Mouse (Mus musculus) spleen, embryonic (tissue): ENCODE measurements around the gene Arid4b.

ENCODE experiments used
- CTCF ChIA-PET: fragments of 350-600 bp; sonication (Branson Sonifier 250); formaldehyde crosslinking; loops from one replicate; lab custom pipeline; 2022; lab: Charles Lee

Gene Arid4b

DNA sequence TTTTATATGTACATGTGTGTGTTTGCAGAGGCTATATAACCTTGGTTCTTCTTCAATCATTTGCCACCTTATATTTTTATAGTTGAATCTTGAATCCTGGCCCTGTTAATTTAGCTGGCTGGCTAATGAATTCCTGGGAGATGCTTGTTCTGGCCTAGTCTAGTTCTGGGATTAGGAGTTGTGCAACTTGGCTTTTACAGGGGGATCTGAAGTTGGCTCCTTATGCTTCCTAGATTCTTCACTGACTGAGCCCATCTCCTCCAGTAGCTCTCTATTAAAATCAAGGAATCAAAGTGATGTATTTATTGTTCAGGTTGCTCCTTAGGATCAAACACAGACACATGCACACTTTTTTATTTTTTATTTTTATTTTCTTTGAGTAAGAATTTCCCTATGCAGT is 3.5 kb upstream of the Arid4b start:
- CTCF ChIA-PET = no interaction called here

GRCm38 (mm10) chr13:14062209-14063012 is 621 bp upstream of the Arid4b start:
- CTCF ChIA-PET = interaction anchor here (0.7 kb wide), 1 partner anchor 22 kb away, joined by 3 read pairs; no protein-coding TSS in a partner anchor

- CTCF ChIA-PET = interaction anchor here (0.6 kb wide), 1 partner anchor 118 kb away, joined by 3 read pairs; no protein-coding TSS in a partner anchor
Observed at GRCm38 (mm10) chr13:14063942-14064271, 875 bp downstream of the Arid4b start.

GRCm38 (mm10) chr13:14064341-14065027 is 1.5 kb downstream of the Arid4b start:
- CTCF ChIA-PET = interaction anchor here (0.6 kb wide), 1 partner anchor 31 kb away, joined by 3 read pairs; no protein-coding TSS in a partner anchor

DNA sequence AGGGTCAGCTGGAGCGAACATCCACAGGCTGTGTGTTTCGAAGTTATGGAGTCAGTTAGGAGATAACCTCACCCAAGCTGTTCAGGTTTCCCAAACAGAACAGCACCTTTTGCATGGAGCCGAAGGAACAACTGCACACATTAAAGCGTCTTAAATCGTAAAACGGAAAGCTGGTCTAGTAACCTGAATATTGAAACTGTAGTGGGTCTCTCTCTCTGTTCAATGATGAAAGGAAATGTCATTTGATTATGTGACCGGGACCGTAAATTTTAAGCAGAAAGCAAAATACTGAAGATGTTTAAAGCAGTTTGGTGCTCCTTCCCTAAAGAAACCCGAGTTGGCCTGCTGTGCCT is 2.0 kb downstream of the Arid4b start:
- CTCF ChIA-PET = interaction anchor here (0.6 kb wide), 1 partner anchor 30 kb away, joined by 3 read pairs; no protein-coding TSS in a partner anchor

DNA sequence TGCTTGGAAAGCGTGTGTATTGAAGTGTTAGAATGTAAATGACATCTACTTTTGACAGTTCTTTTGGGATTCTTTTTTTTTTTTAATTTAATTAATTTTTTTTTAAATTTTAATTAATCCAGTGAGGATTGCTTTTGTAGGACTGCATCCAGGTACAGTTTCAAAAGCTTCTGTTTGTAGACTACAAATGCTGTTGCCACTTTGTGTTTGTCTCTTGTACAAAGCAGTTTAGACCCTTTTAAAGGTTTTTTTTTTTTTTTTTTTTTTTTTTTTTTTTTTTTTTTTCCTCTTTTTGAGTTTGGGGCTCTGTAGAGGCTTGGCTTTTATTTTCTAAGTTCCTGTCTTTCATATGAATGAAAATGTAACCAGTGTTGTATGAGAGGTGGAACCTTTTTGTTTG is 2.7 kb downstream of the Arid4b start:
- CTCF ChIA-PET = no interaction called here

DNA sequence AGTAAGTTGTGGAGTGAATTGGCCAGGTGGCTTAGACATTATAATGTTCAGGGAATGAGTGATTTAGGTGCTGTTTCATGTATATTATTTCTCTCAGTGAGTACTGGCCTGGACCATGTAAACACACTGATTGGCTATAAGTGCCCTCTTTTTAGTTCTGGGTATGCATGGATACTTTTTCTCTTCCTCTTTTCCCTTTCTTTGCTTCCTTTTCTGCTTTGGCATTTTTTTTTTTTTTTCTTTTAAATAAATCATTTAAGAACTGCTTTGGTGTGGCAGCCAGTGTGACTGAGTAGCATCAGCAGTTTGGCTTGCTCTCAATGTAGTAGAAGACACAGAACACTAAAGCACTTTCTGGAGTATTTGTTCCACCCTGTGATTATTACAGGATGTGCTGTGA is 5.0 kb downstream of the Arid4b start:
- CTCF ChIA-PET = interaction anchor here (0.6 kb wide), 2 partner anchors 9 to 20 kb away, joined by 3 read pairs; no protein-coding TSS in a partner anchor

GRCm38 (mm10) chr13:14069291-14069690 is 6.3 kb downstream of the Arid4b start:
- CTCF ChIA-PET = no interaction called here

DNA sequence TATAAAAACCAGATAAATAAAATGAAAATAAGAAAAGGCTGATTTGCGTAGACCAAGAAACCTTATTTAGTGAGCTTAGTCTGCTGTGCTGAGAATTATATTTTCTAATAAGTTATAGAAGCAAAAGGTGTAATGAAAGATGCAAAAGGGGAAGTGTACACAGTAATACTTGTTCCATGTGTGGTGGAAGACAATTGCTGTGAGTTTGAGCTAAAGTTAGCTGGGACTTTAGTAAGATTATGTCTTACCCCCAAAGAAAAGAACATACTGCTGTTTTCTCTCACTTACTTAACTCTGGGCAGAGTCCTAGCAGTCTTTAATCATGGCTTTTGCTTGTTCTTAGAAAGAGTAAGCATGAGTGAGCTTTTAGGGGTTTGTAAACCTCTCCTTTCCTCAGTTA is 11.3 kb downstream of the Arid4b start:
- CTCF ChIA-PET = interaction anchor here (0.6 to 0.7 kb wide), 2 partner anchors 12 to 132 kb away, joined by 3 to 6 read pairs; no protein-coding TSS in a partner anchor

- CTCF ChIA-PET = no interaction called here
Observed at GRCm38 (mm10) chr13:14075326-14075725, 12.3 kb downstream of the Arid4b start.

DNA sequence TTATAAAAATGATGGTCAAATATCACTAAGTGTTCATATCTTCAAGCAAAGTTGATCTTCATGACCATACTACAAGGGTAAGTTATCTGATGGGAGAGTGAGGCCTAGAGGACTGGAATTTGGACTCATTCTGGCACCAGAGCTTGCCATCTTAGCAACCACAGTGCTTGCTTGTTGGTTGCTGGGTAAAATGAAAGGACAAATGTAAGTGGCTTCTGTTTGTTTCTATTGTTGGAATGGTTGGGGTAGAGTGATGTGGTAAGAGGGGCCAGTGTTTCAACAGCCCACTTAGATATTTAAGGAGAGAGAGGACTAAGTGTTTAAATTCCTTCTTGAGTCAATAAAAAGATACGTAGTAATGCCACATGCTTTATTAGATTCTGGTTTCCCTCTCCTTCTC is 25.6 kb downstream of the Arid4b start:
- CTCF ChIA-PET = no interaction called here

DNA sequence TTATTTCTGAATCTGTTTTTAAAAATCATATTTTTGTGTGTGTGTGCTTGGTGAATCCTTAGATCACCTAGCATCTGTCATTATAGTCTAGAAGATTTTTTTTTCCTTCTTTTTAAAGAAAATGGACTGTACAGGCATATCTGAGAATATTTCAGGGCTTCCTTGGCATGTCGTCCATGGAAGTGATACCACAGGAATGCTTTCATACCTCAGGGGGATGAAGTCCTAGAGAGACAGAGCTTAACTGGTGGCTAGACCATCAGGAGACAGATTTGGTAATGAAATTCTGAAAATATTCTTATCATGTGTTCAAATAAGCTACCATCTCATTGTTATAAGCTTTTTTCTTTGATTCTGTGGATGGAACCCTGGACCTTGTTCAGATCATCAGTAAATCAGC is 40.0 kb downstream of the Arid4b start:
- CTCF ChIA-PET = no interaction called here

GRCm38 (mm10) chr13:14110154-14110873 is 47.3 kb downstream of the Arid4b start:
- CTCF ChIA-PET = no interaction called here

- CTCF ChIA-PET = interaction anchor here (0.6 kb wide), 1 partner anchor 69 kb away, joined by 5 read pairs; no protein-coding TSS in a partner anchor
Observed at GRCm38 (mm10) chr13:14111146-14111545, 48.1 kb downstream of the Arid4b start.

DNA sequence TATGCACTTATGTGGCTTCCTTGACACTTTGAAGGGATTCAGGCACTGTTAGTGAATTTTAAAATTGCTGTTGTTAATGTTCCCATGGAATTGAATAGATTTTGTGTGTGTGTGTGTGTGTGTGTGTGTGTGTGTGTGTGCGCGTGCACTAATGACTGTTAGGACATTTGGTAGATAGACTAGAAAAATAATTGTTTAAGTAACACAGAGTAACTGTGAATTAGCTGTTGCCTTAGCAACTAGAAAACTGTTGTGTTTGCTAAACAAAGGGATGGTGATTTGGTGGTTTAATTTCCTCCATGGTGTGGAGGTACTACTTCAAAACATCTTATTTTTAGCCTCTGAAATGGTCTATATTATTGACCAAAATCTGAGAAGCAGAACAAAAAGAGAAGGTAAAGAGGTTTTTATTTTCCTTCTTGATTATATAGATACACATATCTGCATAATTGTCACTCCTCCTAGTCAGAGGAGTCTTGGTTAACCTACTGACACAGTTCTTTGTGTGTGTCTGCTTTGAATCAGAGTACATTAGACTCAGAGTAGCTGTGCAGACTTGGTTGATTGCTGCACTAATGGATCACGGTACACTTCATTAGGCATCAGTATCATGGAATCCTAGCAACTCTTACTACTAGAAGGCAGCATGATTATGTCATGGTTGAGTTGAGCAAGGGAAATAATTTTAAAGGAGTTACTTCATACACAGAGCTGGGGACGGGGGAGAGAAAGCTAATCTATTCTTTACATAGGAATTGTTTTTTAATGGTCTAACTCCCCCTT is 50.9 kb downstream of the Arid4b start:
- CTCF ChIA-PET = no interaction called here

DNA sequence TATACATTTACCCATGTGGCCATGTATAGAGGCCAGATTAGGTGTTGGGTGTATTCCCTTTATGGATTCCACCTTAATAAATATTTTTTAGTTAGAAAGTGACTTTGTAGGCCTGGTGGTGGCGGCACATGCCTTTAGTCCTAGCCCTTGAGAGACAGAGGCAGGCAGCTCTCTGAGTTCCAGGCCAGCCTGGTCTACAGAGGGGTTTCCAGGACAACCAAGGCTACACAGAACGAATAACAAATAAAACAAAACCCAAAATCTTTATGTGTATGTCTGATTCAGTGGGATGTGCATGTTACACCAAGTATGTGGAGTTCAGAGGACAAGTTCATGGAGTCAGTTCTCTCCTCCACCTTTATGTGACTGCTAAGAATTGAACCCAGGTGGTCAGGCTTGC is 52.8 kb downstream of the Arid4b start:
- CTCF ChIA-PET = no interaction called here

GRCm38 (mm10) chr13:14131651-14132050 is 68.6 kb downstream of the Arid4b start:
- CTCF ChIA-PET = no interaction called here

GRCm38 (mm10) chr13:14142294-14142966 is 79.4 kb downstream of the Arid4b start:
- CTCF ChIA-PET = no interaction called here

DNA sequence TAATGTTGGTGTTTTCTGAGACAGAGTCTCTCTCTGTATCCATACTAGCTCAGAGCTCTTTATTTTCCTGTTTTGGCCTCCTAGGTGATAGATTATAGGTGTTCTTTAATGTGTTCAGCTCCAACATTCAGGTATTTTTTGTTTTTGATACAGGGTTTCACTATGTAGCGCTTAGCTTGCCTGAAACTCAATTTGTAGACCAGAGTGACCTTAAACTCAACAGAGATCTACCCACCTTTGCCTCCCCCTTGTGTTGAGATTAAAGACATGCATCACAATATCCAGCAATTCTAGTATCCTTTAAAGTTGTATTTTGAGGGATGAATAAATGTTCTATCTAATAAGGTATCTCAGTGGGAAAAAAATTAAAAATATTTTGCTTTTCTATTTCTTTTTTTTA is 115.0 kb downstream of the Arid4b start:
- CTCF ChIA-PET = no interaction called here

GRCm38 (mm10) chr13:14179669-14180068 is 116.6 kb downstream of the Arid4b start:
- CTCF ChIA-PET = no interaction called here

DNA sequence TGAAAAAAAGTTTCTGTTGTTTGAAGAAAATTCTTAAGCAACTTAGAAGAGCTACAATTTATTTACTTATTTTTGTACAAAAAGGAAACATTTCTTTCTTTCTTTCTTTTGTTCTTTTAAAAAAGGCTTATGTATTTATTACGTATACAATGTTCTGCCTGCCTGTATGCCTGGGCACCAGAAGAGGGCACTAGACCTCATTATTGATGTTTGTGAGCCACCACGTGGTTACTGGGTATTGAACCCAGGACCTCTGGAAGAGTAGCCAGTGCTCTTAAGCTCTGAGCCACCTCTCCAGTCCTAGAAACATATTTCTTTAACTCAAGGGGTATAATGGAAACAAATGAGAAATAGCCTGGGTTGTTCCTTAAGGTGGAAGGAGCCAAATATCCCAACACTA is 182.9 kb downstream of the Arid4b start:
- CTCF ChIA-PET = no interaction called here
